Mouse (Mus musculus) gastrocnemius, adult 2 months (tissue): ENCODE data around the gene Zfp710. TPM values are rescaled to one million over a fixed set of nuclear protein-coding genes. Genes with fewer than 3 reads are reported as not detected.

ENCODE experiments used
- DNase-seq: peaks from one replicate; pipeline ENCODE4 v3.0.0; 2022
- H3K27ac ChIP-seq: fragments of 200-600 bp; 2 replicates; pipeline ENCODE4 v1.8.1; 2022; ENCODE audit warnings: mild to moderate bottlenecking
- H3K4me3 ChIP-seq: fragments of 200-600 bp; 2 replicates; pipeline ENCODE4 v1.8.1; 2022; ENCODE audit warnings: mild to moderate bottlenecking, moderate library complexity
- CTCF ChIP-seq: fragments of 200-600 bp; IDR thresholded peaks from 2 replicates; pipeline ENCODE4 v1.8.1; 2022; ENCODE audit warnings: antibody characterized with exemption, mild to moderate bottlenecking, moderate library complexity
- intact Hi-C: fragments of 180-260 bp; cut with DNase I; formaldehyde crosslinking; loops from one replicate; pipeline ENCODE4 v1.15.1; 2025
- total RNA-seq, 2 experiments: library from RNA; stranded (reverse); gene quantifications; 2 replicates each; pipeline ENCODE4 v1.2.3; 2021

The Zfp710 gene
- total RNA-seq, 2 experiments from 2014 or later, result 21.5 to 37.5 TPM

DNA sequence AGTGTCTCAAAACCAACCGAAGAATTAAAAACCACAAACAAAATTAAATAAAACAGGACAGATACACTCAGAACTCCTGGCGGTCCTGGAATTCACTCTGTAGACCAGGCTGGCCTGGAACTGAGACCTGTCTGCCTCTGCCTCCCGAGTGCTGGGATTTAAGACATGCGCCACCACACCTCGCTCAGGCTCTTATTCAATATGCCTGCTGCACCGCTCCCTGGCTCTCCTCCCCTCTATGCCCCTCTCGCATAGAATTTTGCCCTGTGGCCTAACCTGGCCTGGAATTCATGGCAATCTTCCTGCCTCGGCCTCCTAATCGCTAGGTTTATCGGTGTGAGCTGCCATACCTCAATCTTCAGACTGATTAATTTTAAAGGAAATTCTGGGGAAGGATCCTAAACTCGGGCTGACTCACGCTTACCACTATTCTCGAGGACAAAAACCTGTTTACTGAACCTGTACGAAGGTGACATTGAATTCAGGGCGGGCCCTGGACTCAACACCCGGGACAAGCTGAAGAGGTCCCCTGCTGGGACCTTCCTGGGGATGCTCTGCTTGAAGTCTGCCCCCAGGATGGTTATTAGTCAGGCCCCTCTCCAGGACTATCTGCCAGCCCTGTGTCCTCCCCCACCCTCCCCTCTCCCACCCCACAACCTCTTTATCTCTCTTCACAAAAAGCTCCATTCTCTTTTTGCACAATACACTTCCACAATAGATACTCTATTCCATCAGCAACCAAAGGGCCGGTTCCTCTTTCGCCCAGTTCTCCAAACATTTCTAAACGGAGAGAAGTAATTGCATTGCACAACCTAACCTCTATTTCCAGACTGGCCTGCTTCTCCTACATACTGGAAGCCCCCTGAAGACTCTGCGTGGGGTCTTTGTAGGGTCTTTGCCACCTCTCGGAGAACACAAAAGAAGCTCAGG lies 9.5 kb upstream of the Zfp710 start:
- no peak overlapping the region for H3K4me3 ChIP-seq
- H3K27ac ChIP-seq, result peak overlapping the region; percentile 69; the same call in 1 of the 2 replicates
- no peak for DNase-seq
- intact Hi-C loops, result no loop called here
- no peak for TF ChIP-seq CTCF

DNA sequence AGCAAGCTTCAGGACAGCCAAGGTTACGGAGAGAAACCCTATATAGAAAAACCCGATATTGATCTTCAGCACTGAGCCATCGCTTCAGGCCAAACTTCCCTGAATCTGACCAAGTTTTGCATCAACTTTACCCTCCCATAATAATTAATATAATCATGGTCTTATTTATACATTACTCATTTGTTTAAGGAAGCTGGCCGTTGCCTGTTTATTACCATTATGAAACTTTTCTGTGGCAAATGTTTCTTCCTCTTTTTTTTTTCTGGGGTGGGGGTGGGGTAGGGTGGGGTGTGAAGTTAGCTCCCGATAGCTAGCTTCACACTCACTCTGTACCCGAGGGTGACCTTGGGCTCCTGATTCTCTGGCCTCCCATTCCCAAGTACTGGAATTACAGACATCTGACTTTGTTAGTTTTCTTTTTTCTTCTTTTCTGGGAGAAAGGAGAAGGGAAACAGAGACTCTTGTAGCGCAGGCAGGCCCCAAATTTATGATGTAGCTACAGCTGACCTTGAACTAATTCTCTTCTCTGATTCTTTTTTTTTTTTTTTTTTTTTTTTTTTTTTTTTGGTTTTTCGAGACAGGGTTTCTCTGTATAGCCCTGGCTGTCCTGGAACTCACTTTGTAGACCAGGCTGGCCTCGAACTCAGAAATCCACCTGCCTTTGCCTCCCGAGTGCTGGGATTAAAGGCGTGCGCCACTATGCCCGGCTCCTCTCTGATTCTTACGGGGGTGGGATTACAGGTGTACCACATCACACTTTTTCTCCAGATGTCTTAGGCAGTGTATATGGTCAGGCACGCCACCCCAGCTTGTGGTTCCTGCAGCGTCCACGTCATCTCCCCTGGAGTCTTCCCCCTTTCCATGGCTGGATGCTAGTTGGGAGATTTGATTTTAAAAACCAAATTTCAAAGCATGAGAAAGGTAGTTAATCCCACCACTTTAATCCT lies 5.8 kb upstream of the Zfp710 start:
- DNase-seq, result no peak
- Histone ChIP-seq H3K27ac (no peak overlapping the region), H3K4me3 (no peak overlapping the region)
- no peak for TF ChIP-seq CTCF
- intact Hi-C loops, result no loop called here

DNA sequence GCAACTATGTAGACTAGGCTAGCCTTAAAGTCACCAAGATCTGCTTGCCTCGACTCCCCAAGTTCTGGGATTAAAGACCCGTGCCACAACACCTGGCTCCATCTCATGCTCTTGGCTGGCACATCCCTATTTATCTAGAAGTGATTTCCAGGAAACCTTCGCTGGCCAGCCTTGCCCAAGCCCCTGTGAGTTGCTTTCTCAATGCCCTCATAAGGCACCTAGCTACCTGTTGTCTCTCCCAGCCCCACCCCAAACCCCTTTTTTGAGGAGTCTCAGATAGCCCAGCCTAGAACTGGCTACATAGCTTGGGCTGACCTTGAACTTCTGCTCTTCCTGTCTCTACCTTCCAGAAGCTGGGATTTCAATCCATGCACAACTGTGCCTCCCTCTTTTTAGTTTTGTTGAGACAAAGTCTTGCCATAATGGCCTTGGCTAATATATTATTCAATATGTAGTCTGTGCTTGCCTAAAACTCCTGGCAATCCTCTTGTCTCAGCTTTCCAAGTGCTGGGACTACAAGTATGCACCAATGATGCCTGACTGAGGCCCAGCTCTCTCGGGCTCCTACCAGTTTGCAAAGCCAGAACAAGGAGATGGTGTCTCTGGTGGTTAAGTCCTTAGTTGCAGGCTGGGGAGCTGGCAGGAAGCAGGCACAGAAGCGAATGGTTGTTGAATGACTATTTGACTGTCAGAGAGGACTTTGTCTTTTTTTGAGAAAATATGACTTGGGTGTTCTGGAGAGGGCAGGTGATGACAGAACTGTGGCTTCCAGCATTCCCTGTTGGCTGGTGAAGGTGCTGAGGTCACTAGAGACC lies 786 bp upstream of the Zfp710 start:
- peak overlapping the region; percentile 90 for H3K27ac ChIP-seq
- DNase-seq, result no peak
- intact Hi-C loops, result loop anchor here (2.0 to 10.0 kb wide), 3 partner anchors 61 to 1321 kb away; partner anchors contain the start of genes Arpin and Rps17
- peak; percentile 45 for TF ChIP-seq CTCF
- H3K4me3 ChIP-seq, result peak overlapping the region; percentile 90

DNA sequence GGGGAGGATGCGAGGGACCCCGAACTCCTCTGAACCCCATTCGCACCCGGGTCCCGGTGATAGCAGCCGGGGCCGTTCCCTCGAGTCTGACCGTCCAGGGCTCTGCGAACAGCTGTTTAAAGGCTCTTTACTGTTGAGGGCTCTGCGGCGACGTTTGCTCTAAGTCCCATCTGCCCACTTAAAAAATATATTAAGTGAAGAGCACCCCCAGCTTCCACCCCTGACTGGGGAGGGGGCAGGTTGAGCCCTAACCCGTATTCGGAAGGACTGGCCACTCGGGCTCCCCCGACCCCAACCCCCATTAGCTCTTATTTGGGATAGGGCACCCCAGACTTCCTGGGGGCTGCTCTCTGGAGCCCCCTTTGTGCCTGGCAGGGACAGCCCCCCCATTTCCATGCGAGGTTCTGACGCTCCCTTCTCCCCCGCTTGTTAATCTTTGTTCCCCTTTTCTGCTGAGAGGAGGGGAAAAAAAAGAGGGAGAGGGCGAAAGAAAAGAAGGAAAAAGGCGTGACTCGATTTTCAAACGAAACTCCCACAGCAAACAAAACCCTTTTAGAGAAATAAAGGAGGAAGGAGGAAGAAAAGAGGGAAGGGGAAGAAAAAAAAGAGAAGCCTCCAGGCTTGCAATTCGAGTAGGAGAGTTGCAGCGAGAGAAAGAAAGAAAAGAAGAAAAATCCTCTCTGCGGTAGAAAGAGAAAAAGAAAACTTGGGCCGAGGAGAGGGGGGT lies 940 bp downstream of the Zfp710 start:
- no peak for DNase-seq
- H3K27ac ChIP-seq, result peak overlapping the region; percentile 90
- intact Hi-C loops, result loop anchor here (2.0 to 10.0 kb wide), 5 partner anchors 37 to 1319 kb away; partner anchors contain the start of genes Arpin and Rps17
- H3K4me3 ChIP-seq, result peak overlapping the region; percentile 90
- TF ChIP-seq CTCF, result no peak

DNA sequence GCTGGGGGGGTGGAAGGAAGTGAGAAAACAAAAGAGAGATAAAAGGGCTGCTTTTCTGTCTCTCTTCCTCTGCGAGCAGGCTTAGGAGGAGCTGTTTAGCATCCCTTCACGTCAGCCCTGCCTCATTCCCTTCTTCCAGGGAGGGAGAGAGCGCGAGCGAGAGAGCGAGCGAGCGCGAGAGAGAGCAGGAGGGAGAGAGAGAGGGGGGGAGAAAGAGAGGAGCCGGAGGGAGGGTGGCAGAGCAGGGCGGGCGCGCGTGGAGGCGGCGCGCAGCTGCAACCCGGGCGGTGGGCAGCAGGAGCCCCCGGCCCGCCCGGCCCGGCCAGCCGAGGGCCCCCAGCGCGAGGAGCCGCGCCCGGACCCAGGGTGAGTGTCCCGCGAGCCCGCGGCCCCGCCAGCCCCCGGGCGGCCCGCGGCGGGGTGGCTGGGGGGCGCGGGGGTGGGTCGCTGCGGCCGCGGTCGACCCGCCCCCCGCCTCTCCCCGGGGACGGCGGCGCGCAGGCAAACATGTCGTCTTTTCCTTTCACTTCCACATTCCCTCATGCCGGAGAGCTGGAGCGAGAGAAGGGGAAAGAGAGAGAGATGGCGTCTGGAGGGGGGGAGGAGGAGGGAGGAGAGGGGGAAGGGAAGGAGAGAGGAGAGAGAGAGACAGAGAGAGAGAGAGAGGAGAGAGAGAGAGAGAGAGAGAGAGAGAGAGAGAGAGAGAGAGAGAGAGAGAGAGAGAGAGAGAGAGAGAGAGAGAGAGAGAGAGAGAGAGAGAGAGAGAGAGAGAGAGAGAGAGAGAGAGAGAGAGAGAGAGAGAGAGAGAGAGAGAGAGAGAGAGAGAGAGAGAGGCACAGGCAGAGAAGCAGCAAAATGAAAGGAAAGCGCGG lies 1.7 kb downstream of the Zfp710 start:
- DNase-seq, result peak; percentile 72
- peak overlapping the region; percentile 98 for H3K27ac ChIP-seq
- peak overlapping the region; percentile 90 for H3K4me3 ChIP-seq
- intact Hi-C loops, result loop anchor here (2.0 to 10.0 kb wide), 4 partner anchors 36 to 1318 kb away; partner anchors contain the start of genes Arpin and Rps17
- TF ChIP-seq CTCF, result no peak

DNA sequence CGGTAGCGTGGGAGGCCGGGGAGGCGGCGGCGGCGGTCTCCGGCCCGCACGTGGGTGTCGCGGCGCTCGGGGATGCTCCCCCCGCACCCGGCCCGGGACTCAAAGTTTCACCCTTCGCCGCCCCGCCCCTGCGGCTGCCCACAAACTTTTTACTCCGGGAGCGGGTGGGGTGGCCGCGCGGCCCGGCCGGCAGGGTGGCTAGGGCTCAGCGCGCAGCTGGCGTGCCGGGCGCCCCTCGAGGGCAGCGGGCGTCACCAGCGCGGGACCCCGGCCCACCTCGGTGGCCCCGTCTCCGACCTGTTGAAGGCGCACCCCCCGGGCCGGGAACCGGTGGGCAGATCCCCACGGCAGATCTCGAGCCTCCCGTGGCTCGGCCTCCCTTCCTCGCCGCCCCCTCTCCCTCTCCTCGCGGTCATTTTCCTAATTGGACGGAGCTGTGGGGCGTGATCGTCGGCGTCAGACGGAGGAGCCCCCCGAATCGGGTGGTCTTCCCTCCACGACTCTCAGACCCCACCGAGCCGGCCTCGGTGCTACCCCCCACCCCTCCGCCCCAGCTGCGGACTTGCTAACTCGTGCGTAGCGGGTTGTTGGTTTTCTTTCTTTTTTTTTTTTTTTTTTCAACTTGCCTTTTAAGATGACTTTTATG lies 2.5 kb downstream of the Zfp710 start:
- intact Hi-C loops, result loop anchor here (2.0 to 10.0 kb wide), 4 partner anchors 35 to 1318 kb away; partner anchors contain the start of genes Arpin and Rps17
- peak overlapping the region; percentile 90 for H3K4me3 ChIP-seq
- DNase-seq, result peak; percentile 91
- H3K27ac ChIP-seq, result peak overlapping the region; percentile 98
- TF ChIP-seq CTCF, result no peak

DNA sequence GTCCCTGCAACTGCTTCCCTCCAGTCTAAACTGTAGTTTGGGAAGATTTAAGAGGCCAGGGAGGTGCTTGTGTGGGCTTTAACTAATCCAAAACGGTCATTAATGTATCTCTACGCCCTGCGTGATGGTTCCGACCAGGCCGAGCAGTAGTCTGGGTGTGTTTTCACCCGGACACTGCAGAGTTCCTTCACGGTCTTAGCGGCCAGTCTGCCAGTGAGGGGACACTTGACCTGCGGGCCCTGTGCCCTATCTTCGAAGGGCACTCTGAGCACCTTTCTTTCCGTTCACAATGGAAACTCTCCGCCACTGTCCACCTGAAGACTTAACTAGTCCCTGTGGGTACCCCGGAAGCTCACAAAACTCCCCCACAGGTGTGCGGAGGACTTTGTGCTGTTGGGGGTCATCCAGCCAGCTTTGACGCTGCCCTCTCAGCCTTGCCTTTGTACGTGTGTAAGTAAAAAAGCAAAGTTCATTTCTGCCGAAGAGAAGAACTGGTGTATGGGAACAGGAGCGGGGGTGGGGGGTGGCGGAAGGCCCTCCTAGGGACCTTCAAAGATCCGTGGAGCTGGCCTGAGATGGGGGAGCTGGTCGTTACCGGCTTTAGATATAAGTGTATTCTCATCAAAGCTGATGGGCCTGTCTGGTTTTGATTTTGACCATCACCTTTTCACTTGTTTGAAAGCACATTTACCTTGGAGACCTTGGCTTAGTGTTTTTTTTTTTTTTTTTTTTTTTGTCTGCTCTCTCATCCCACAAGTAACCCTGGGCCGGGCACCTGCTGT lies 3.2 kb downstream of the Zfp710 start:
- intact Hi-C loops, result loop anchor here (2.0 to 10.0 kb wide), 4 partner anchors 34 to 1317 kb away; partner anchors contain the start of genes Arpin and Rps17
- Histone ChIP-seq H3K27ac (peak overlapping the region; percentile 98), H3K4me3 (peak overlapping the region; percentile 90)
- DNase-seq, result peak; percentile 71
- no peak for TF ChIP-seq CTCF

DNA sequence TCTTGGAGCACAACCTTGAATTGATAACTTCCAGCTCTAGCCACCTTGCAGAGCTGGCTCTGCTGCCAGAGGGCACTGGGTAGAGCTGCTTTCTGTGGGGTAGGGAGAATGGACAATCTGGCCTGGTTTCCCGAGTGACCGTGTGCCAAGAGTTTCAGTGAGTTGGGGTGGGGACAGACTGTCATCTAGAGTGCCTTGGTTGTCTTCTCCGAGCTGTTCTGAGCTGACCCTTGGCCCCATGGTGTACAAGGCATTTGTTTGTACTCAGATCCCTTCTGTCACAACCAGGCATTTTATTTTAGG lies 3.8 kb downstream of the Zfp710 start:
- no peak for TF ChIP-seq CTCF
- peak; percentile 68 for DNase-seq
- Histone ChIP-seq H3K4me3 (peak overlapping the region; percentile 90), H3K27ac (peak overlapping the region; percentile 98)
- intact Hi-C loops, result loop anchor here (5.0 to 10.0 kb wide), 3 partner anchors 34 to 1316 kb away; partner anchors contain the start of genes Arpin and Rps17

DNA sequence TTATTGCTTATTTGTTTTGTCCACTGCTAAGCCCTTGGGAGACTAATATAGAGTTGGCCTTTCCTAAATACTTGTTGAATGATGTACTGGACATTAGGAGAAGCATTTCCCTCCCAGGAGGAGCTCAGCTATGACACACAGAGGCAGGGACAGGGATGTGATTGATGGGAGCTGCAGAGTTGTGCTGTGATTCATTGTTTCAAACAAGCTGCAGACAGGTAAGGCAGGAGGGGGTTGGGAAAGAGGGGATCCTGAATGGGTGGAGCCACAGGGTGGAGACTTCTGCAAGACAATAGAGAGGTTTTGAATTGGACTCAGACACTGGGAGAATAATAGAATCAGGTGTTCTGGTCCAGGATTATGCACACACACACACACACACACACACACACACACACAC lies 5.4 kb downstream of the Zfp710 start:
- TF ChIP-seq CTCF, result no peak
- Histone ChIP-seq H3K27ac (peak overlapping the region; percentile 98), H3K4me3 (peak overlapping the region; percentile 90)
- intact Hi-C loops, result no loop called here
- no peak for DNase-seq
